Mouse (Mus musculus) layer of hippocampus, postnatal 25 days (tissue): ENCODE results near the gene Lpp. TPM values are rescaled to one million over a fixed set of nuclear protein-coding genes. Genes with fewer than 3 reads are reported as not detected.

ENCODE experiments used
- DNase-seq, 2 experiments: peaks; one replicate each; pipeline ENCODE4 v3.0.0; 2022; ENCODE audit warnings: mixed read lengths in 2 of 2, low spot score in 1 of 2; ENCODE audit errors: extremely low spot score in 1 of 2
- total RNA-seq, 2 experiments: library from RNA; stranded (reverse); gene quantifications; 2 replicates each; pipeline ENCODE4 v1.2.3; 2021

Lpp gene
- total RNA-seq, 2 experiments from 2014 or later, result 7.2 to 8.6 TPM

DNA sequence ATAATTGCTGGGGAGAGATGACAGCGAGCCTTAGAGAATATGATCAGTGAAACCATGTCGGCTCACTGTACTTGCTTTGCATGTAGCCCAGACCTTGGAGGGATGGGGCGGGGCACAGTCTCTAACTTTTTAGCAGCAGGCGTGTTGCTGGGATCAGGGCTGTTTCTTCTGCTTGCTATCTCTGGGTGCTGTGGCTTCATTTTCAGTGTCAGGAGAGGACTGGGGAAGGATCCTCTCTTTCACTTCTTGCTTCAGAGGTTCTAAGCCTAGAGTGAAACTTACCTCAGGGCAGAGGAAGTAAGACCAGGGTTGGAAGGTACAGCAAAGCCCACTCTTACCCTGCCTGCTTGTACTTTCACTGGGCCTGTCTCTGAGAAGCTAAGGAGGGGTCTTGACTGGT, 210.0 kb downstream of the Lpp start:
- DNase-seq, result no peak

DNA sequence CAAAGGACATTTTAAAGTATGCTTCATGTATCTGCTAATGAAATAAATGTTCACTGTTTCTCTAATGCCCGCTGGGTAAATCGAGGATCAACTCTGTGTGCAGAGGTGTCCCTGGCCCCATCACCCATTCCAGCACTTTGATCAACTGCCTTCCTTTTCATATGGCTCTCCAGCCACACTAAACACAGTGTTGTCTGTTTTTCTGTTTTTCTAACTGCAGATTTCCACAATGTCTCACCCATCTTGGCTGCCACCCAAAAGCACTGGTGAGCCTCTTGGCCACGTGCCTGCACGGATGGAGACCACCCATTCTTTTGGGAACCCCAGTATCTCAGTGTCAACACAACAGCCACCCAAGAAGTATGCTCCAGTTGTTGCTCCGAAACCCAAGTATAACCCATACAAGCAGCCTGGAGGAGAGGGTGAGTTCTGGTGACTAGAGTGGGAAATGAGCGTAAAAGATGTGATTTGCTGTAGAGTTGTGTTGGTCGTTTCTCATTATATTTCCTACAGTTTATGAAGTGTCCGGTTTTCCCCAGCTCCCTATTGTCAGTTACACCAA, 214.7 kb downstream of the Lpp start:
- no peak for DNase-seq

DNA sequence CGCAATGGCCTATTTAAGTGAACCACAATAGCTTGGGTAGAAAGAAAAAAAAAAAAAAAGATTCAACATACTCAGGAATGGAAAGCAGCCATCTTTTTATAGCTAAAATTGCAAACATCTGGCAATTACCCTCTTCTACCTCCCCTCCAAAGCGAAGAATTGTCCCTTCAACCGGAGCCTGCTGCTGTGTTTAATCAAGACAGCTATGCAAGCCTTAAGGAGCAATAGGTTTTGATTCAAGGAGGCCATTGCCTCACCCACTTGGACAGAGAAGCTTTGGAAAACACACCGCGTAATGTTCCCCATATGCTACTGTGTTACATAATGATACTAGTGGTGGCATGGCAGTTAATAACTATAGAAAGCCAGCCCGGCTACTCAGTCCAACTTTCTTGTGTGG, 226.2 kb downstream of the Lpp start:
- DNase-seq, result no peak

DNA sequence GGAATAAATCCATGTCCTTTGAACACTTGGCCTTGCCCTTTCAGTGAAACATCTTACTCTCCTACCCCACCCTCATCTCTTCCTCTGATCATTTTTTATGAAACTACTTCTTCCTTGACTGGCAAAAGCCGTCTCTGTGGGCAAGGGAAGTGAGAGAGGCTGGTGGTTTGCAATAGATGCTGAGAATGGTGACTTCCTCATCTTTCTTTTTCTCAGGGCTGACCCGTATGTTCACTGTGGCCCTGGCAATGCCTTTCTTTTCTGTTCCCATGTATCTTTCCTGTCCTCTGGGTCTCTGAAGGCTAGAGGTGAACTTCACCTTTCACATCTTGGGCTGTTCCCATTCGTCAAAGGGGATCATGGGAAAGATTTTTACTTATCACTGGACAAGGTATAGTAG, 226.7 kb downstream of the Lpp start:
- DNase-seq, result no peak

DNA sequence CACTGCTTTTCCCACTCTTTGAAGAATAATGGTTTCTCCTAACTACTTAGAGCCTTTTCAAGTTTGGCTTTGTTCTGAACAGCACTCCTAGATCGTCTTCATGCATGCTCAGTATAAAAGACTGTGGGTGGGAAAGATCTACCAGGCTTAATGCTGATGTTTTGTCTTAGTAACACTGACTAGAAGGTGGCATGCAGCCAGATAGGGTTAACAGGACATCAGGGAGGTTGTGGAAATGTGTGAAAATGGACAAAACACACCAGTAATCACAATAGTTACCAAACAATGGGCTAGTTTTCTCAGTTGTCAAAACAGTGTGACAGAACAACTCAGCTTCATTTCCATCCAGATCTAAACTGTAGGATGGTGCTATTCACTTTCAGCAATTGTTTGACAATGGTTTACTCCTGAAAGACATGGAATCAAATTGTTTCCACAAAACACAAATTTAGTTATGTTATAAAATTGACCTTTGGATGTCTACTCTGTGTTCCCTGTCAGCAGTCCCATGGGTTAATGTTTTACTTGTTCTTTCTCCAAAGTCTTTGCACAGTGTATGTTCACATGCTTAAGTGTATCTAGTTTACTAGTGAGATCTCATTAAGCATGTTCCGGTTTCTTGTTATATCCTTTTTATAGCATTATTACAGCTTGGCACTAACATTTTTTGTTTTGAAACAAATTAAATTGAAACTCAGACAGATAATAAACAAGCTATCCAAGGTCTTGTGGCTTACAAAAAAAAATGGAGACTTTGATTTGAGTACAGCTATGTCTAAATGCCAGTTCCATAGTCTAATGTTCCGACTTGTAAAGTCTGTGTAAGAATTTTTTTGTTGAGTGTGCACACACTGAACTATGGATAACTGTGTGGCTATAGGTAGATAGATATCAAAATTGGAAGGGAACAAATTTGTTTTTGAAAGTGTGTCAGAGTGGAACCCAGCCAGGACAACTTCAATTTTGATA, 229.2 kb downstream of the Lpp start:
- DNase-seq, result no peak

DNA sequence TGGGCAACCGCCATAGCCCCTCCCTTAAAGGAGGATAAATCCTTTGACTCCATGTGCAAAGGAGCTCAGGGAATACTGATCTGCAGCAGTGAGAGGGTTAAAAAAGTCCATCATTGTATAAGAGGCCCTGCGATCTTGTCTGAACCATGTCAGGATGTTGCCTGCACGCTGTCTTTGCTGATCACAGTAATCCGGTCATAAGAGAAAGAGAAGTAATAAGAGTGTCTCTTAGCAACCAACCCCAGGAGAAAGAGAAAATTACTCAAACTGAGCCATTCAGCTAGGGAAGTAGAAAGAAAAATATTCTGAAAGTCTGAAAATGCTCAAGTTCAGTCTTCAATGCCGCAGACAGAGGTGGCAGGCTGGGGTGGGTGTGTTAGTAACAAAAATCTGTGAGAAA, 231.0 kb downstream of the Lpp start:
- no peak for DNase-seq

DNA sequence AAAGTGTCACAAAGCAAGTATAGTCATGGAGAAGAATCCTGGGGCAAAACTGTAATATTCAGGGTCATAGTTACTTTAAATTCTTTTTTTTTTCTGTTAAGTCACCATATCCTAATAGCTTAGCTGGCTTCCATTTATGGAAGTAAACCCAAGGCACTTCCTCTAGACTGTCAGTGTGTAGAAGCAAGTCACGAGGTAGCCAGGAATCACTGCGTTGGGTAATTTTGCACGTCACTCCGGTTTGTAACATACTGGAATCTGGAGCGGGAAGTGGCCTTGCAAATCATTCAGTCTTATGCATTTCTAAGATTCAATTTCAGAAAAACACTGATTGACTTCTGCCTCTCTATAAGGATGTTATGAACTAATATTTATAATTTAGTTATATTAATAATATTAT, 232.3 kb downstream of the Lpp start:
- no peak for DNase-seq

DNA sequence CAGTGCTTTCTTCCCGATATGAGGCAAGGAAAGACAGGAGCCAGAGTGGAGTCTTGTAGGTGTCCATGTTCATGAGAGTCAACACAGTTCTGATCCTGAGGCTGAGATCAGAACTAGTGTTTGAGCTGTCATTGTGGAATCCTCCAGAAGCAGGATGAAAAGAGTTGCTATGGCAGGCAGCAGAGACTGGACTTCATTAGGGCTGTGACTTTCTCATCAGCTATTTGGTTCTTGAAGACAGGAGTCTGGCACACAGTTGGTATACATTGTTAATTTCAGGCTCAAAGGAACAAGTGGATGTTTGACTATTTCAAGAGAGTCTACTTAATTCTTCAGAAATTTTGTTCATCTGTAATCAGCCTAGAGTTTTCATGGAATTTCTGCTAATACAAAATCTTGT, 235.5 kb downstream of the Lpp start:
- no peak for DNase-seq

DNA sequence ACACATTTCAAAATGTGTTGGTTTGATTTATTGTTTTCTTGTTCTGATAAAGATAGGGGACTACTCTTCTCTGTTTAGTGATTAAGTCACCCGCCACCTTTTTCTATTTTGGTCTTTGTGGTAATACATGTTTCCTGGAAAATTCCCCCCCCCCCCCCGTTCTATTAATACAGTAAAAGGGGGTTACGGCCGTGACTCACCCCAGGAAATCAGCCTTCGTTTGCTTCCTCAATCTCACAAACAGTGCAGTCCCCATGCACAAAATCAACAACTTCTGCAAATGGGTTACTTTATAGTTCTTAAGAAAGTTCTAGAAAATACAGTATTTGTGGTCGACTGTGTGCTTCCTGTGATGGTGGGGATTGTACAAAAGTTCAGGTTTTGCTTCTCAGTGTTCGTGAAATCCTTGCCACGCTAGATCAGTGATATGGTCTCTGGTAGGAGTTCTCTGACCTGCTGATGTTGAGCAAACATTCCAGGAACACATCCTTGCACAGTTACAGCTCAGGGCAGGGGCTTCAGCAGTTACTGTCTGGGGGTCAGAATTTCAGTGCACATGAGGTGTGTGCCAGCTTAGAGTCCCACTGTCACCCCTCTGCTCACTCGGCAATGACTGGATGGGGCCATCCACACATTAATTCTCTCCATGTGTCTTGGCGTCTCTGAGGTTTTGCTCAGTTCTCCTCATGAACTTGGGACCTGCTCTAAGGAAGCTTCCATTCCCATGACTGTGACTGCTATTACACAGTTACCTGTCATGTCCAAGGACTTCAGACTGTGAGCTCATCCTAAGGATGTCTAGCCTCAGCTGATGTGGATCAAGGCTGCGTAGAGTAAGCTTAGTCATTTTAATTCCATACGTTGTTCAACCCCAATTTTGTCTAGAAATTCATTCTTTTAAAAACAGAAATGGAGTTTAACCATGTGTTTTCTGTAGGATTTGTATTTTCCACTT, 236.2 kb downstream of the Lpp start:
- no peak for DNase-seq

DNA sequence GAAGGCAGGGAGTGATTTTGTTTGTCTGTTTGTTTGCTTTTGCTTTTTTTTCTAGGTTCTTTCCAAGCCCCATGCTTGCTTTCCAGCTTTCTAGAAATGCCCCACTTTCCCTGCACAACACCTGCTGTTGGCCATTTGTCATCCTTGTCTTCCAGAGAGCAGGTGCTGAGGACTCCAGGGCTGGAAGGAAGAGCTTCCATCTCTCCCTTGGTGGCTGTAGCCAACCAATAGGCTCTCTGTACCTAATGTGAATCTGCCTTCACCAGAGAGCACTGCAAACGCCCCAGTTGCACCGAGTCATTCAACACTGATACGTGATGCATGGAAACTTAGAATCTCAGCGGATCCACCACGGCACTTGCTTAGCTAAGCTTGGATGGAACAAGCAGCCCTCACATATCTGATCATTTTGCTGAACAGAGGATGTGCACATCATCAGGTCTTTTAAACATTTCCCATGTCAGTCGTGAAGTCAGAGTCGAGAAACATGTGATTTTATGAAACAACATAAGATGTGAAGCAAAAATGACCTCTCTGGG, 242.1 kb downstream of the Lpp start:
- DNase-seq, result no peak

DNA sequence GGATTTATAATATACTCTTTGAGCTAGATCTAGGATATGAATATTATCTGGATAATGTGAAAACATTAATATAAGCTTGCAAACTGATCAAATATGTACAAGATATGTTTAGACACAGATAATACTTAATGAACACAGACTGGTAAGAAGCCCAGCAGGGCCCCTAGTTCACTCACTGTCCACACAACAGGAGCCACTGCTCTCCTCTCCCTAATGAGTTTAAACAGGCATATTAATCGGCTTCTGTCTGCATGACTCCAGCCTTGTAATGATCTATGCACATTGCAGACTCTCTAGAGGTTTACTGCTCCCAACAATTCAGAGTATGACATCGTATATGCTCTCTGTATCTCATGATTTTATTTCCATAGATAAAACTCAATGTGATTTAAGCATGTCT, 243.6 kb downstream of the Lpp start:
- no peak for DNase-seq

DNA sequence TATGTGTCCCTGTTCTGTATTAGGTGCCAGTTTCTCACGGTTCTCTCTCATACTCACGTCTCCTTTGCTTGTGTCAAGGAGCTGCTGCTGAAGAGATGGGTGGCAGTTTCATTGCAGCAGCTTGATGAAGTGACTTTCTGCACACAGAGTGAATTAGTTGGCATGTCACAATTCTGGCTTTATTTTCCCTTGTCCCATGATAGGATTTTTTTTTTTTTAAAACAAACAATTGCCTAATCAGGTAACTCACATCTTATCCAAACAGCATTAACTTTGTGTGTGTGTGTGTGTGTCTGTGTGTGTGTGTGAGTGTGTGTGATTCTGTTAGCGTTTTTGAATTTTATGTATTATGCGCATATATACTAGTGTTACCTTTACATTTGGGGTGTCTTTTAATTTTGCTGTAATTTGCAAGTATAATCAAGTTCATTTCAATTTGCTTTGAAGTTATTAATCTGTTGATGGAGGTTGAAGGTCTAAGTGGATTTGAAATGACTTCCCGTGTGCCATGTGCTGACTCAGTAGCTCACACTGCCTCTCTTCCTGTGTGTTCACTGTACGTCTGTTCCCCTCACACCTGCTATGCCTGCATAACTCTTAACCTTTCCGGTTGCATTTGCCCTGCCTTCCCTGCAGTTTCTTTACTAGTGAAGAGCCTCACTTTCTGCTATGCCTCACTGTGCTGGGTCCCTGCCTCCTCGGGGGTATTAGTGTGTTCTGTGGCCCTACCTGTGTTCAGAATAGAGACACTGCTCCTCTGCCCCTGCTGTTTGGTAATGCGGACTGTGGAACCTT, 247.9 kb downstream of the Lpp start:
- no peak for DNase-seq

DNA sequence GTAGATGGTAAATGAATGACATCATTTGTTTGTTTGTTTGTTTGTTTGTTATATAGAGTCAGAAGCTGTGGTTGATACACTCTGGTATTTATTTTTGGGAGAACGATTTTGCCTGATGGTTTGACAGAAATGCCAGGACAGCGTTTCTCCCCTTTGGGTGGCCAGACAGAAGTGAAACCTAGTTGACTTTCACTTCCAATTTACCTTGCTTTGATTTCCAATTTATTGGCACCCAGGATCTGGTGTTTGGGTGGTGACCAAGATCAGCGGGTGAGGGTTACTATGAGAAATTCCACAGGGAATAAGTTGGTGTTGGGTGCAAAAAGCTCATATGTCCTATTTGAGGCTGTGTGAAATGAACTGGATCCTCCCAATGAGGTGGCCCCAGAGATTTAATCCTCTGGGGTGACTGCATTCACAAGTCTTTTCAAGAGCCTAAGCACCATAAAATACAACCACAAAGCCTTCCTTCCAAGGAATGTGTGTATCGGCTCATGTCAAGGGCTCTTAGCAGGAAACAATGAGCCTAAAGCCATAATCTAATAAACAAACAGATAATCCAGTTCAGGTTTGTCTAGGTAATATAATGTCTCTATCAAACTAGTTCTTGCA, 249.8 kb downstream of the Lpp start:
- no peak for DNase-seq

DNA sequence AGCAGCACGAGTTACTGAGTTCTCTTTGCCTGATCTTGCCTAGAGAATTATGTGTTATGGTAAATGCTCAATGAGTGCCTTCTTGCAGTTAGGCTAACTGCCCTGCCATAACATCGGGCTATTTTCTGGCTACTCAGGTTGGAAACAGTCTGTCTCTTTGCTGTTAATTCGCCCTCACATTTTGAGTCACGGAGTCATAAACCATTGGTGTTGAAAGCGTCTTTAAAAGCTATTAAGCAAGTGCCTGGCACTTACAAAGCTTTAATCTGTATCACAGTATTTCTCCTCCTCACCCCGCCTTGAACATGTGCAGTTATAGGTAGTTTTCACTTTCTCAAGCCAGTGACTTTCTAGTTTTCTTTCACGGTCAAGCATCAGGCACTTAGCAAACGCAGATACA, 250.8 kb downstream of the Lpp start:
- DNase-seq, result no peak

DNA sequence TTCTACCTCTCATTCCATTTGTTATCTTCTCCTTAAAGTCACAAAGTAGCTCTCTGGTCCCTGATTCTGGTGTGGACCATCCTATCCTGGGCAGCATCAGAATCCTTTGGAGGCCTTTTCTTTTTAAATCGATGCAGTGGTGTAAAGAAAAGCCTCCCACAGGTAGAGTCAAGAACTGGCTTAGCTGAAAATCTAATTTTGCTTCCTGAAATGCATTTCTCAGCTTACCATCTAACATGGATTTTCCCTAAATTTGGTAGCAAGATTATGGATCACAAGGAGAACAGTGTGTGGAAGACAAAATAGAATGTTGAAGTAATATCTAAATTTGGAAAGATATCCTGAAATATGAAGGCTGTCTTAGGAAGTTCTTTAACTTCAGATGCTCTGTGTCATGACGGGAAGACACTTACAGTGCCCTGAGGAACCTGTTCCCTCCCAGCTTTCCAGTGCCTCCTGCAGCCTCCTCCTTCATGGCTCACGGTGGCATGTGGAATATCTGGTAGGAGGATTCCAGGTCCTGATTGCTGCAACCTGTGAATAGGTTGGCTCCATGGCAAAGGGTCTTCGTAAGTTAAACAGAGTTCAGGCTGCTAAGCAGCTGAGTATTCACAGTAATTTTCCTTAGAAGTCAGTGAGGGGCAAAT, 251.6 kb downstream of the Lpp start:
- DNase-seq, result no peak

DNA sequence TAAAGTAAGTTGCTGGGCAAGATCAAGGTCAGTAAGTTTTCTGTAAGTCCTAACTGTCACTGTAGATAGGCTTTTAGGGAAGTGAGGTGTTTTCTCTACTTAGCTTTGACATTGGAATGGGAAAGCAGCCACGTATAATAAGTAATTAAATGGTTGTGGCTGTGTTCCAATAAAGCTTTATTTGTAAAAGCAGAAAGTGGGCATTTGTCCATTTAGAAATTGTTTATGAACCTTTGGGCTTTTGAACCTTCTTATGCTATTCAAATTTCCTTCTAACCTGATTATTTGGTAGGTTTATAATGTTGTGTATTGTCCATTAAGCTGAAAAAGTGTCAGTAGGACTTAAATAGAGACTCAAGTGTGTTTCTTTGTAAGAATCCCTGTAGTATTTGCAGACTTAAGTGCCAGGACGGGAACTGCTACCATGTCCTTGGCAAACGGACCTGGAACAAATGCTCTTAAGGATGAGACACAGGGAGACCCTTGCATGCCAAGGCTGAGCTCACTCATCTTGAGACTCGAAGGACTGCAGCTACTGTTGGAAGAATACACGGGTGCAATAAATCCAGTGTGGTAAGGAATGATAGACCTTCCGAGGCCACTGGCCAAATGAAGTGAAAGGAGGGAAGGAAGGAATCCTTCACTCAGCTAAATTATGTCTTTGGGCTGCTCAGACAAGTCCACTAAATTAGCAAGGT, 252.7 kb downstream of the Lpp start:
- DNase-seq, result no peak

DNA sequence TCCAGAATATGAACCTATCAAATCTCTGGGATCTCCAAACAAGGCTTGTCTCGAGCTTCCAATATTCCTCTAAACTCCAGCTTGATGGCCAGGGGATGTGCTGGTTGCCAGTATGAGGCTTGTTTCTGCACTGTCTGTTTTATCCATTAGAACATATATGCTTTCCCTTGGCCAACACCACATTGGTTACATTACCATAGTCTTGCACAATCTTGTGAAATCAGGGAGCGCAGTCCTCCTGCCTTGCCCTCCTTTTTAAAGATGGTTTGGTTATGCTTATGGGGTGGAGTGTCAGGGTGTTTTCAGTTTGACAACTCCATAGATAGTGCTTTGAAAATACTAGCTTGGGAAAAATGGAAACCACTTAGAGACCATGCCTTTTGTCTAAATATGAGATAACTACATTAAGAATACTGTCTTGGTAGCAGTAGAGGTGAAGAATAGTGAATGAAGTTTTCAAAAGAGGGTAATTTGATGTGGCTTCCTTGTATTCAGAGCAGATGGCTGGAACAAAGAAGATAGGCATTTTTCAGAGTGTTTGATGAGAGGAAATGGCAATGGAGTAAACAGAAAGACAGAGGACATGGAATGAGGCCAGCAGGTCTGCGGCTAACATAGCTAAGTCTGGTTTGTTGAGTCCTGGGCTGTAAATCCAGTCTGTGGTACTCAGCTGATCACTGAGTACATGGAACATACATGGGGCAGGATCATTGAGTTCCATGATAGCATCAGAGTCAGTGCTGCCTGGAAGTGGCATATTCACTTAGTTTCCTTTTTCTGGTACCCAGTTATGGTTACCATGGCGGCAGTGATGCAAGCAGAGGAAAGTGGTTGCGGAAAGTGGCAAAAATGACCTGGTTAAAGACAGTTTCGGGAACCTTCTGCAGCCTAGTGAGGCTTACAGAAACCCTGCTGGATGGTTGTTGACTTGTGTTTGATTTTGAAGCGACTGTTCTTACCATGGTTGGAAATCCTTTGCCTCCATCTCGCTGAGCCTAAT, 258.6 kb downstream of the Lpp start:
- DNase-seq, result no peak
